Mouse (Mus musculus) natural killer cell, adult 2 months (primary cell): ENCODE measurements around the gene Syne3.

ENCODE experiments used
- DNase-seq, 2 experiments: peaks; one replicate each; pipeline ENCODE4 v3.0.0; 2022; ENCODE audit warnings: low spot score in 2 of 2

Syne3 gene

GRCm38 (mm10) chr12:105009370-105010212 lies at the start of gene Syne3:
Gene Syne3, minus strand, starts transcription at chr12:105009809.
- DNase-seq = peak; percentile 70 to 83

GRCm38 (mm10) chr12:105055308-105055707 lies 45.7 kb upstream of the Syne3 start:
- DNase-seq = no peak

- DNase-seq = no peak
Measured at GRCm38 (mm10) chr12:105054041-105054440, 44.4 kb upstream of the Syne3 start.

- peak; percentile 31 to 39 for DNase-seq
Measured at GRCm38 (mm10) chr12:105050898-105051297, 41.3 kb upstream of the Syne3 start.

GRCm38 (mm10) chr12:105049813-105050212 lies 40.2 kb upstream of the Syne3 start:
- no peak for DNase-seq

GRCm38 (mm10) chr12:105048301-105048863 lies 38.8 kb upstream of the Syne3 start:
- no peak for DNase-seq

- no peak for DNase-seq
Measured at GRCm38 (mm10) chr12:105044775-105045174, 35.2 kb upstream of the Syne3 start.

- DNase-seq = no peak
Measured at GRCm38 (mm10) chr12:105043081-105043480, 33.5 kb upstream of the Syne3 start.

- DNase-seq = no peak
Measured at GRCm38 (mm10) chr12:105040950-105041349, 31.3 kb upstream of the Syne3 start.

- no peak for DNase-seq
Measured at GRCm38 (mm10) chr12:105039578-105040289, 30.1 kb upstream of the Syne3 start.

- no peak for DNase-seq
Measured at GRCm38 (mm10) chr12:105038918-105039317, 29.3 kb upstream of the Syne3 start.

GRCm38 (mm10) chr12:105038211-105038610 lies 28.6 kb upstream of the Syne3 start:
- DNase-seq = no peak

- no peak for DNase-seq
Measured at GRCm38 (mm10) chr12:105034130-105034769, 24.6 kb upstream of the Syne3 start.

- no peak for DNase-seq
Measured at GRCm38 (mm10) chr12:105032832-105033775, 23.5 kb upstream of the Syne3 start.

- DNase-seq = peak; percentile 99
Measured at GRCm38 (mm10) chr12:105032147-105032831, 22.7 kb upstream of the Syne3 start, which contains the start of gene Glrx5. Gene Glrx5, plus strand, starts transcription at chr12:105032688.

- no peak for DNase-seq
Measured at GRCm38 (mm10) chr12:105031081-105032058, 21.8 kb upstream of the Syne3 start.

- no peak for DNase-seq
Measured at GRCm38 (mm10) chr12:105029890-105030289, 20.3 kb upstream of the Syne3 start.

- DNase-seq = peak; percentile 85 to 90
Measured at GRCm38 (mm10) chr12:105027323-105027991, 17.8 kb upstream of the Syne3 start.
